Mouse (Mus musculus): ENCODE measurements around the gene Clcn6.

DNA sequence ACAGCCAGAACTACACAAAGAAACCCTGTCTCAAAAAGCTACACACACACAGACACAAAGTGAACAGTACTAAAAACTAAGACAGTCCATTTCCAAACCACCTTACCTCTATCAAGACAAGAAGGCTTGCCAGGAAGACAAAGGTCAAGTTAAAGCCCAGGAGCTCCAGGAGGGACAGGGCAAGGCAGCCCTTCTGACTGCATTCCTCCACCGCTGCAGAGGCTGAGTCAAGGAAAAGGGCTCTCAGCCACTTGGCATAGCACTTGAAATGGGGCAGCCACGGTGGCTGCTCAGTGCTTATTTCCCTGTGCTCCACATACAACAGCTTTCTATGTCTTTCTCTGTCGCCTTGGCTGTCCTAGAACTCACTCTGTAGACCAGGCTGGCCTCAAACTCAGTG, 14.6 kb downstream of the Clcn6 start:
- TF ChIP-seq CTCF (IDR thresholded peaks at IDR 0.05; ENCODE audit: extremely low read depth, insufficient read depth, low read length) (no peak), POLR2A (IDR thresholded peaks at IDR 0.05; ENCODE audit: extremely low read depth, insufficient read depth, low read length) (no peak)

Measured in cortical plate, adult 2 months (tissue).